Mouse (Mus musculus) stomach, postnatal 0 days (tissue): ENCODE results near the gene Eml6.

Source experiments
- CTCF ChIP-seq: IDR thresholded peaks from 2 replicates; pipeline ENCODE4 v1.5.1; 2016; ENCODE audit warnings: antibody characterized with exemption, low read depth, mild to moderate bottlenecking, moderate library complexity
- EP300 ChIP-seq: optimal IDR thresholded peaks from 2 replicates; pipeline ENCODE3; 2016; ENCODE audit warnings: antibody characterized with exemption

DNA sequence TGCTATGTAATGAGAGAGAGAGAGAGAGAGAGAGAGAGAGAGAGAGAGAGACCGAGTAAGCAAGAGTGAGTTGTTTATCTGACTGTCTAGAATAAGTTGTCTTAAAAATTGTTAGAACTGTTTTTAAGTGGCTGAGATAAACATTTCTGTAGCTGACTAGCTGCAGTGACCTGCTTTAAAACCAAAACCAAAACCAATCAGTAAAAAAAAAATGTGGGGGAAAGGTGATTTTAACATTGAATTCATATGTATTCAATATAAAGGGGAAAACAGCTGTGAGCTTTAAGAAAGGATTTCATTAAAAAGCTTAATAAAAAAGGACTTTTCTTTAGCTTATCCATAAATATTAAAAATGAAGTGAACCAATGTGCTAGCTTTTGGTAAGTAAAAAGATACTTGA lies 306.2 kb downstream of the Eml6 start:
- TF ChIP-seq CTCF (no peak), EP300 (no peak)
